In the genomic region with DNA sequence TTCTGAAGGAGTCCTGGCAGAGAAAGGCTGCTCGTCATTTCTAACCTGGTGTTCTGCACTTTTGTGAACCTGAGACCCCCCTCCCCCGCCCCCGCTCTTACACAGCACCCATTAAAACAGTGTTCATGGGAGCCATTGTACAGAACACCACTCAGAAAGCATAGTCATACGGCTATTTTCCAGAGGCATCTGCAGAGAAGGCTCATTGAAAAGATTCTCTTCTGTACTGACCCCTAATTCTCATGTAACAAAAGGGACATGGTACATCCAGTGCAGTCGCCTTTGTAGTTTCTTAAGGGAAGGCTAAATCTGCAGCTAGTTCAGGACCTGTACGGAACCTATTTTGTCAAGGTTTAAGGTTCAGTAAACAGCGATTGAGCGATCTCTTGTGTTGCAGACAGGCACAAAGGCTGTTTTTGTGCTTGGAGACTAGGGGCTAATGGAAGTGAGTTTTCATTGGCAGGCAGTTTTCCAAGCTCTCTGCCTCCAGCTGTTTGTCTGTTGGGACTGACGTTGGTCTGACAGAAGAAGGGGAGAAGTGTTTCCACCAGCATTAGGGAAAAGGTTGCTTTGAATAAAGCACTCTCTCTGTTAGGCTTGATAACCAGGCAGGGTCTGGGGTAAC, we compare ENCODE assay signal across 14 mouse cellular contexts.
DNase-seq lines count a peak whose midpoint lies in the region; ATAC-seq lines count a peak whose summit lies in the region.
"Had no signal": no experiment of that assay in that cellular context is flagged by ENCODE, and none has a peak within 500 bp of the region (broad histone marks: within the 10 kb centered on the region; RNA-seq: fewer than 3 reads in every experiment).

No protein-coding gene starts in this region.

- H3K27ac ChIP-seq in embryonic facial prominence, embryonic 11.5 days (replicated peaks; ENCODE audit: low read depth, low read length) = no peak overlapping the region
- no peak overlapping the region for H3K27ac ChIP-seq in embryonic facial prominence, embryonic 10.5 days (replicated peaks)
- H3K27ac ChIP-seq in hindbrain, embryonic 13.5 days = peak overlapping the region; percentile 32
- peak overlapping the region; percentile 2 for H3K27ac ChIP-seq in midbrain, embryonic 14.5 days (replicated peaks; ENCODE audit: low read depth, low read length)
- H3K27ac ChIP-seq: limb, embryonic 15.5 days had no signal

- DNase-seq in embryonic facial prominence, embryonic 11.5 days (ENCODE audit: low spot score) = peak; percentile 29
- DNase-seq in embryonic facial prominence, embryonic 10.5 days (ENCODE audit: low spot score) = no peak
- DNase-seq in embryo, embryonic 10.5 days (ENCODE audit: low spot score) = peak; percentile 49
- DNase-seq in midbrain, embryonic 14.5 days = peak; percentile 63
- no peak for DNase-seq in cerebellum, adult 11 months
- DNase-seq in spleen, postnatal 4 days (ENCODE audit: low spot score in 2 of 2) = no peak
- DNase-seq in cerebellum, adult 8-10 months = no peak
- DNase-seq: heart, postnatal 4 days; kidney, postnatal 10 days; lung, postnatal 14 days; thymus, postnatal 4 days had no signal

- H3K4me2 ChIP-seq in embryonic facial prominence, embryonic 11.5 days (ENCODE audit: low read depth, low read length) = no peak overlapping the region
- peak overlapping the region; percentile 24 for H3K4me2 ChIP-seq in hindbrain, embryonic 13.5 days
- H3K4me2 ChIP-seq in midbrain, embryonic 14.5 days (ENCODE audit: low read length) = peak overlapping the region; percentile 13; the same call in 1 of the 2 replicates
- H3K4me2 ChIP-seq: limb, embryonic 15.5 days had no signal

- no peaks in the 10 kb centered on the region for H3K9me3 ChIP-seq in embryonic facial prominence, embryonic 11.5 days (replicated peaks; ENCODE audit: control insufficient read depth, low read length)
- no peaks in the 10 kb centered on the region for H3K9me3 ChIP-seq in embryonic facial prominence, embryonic 10.5 days
- no peaks in the 10 kb centered on the region for H3K9me3 ChIP-seq in hindbrain, embryonic 13.5 days
- no peaks in the 10 kb centered on the region for H3K9me3 ChIP-seq in midbrain, embryonic 14.5 days (ENCODE audit: control insufficient read depth, low read length)
- H3K9me3 ChIP-seq: limb, embryonic 15.5 days had no signal

- no peaks in the 10 kb centered on the region for H3K4me1 ChIP-seq in embryonic facial prominence, embryonic 11.5 days (ENCODE audit: control insufficient read depth, insufficient read depth, low read length)
- peaks cover 7% of the 10 kb centered on the region; the same call in 1 of the 2 replicates for H3K4me1 ChIP-seq in embryonic facial prominence, embryonic 10.5 days
- H3K4me1 ChIP-seq in hindbrain, embryonic 13.5 days (replicated peaks) = peaks cover 10% of the 10 kb centered on the region
- peaks cover 8% of the 10 kb centered on the region; the same call in 1 of the 2 replicates for H3K4me1 ChIP-seq in midbrain, embryonic 14.5 days (ENCODE audit: control insufficient read depth, insufficient read depth, low read length)
- H3K4me1 ChIP-seq: limb, embryonic 15.5 days had no signal

- 27% methylated on average over 9 of the region's 9 CpGs for WGBS in embryonic facial prominence, embryonic 11.5 days
- 29% methylated on average over 9 of the region's 9 CpGs for WGBS in embryonic facial prominence, embryonic 10.5 days
- WGBS in hindbrain, embryonic 13.5 days = 25% methylated on average over 9 of the region's 9 CpGs
- WGBS in midbrain, embryonic 14.5 days = 26% methylated on average over 9 of the region's 9 CpGs

- ATAC-seq in embryonic facial prominence, embryonic 11.5 days (replicated peaks; ENCODE audit: insufficient number of reproducible peaks, low FRiP score, low TSS enrichment, low read depth) = no peak
- ATAC-seq in hindbrain, embryonic 13.5 days (ENCODE audit: low FRiP score) = no peak
- no peak for ATAC-seq in midbrain, embryonic 14.5 days (ENCODE audit: low FRiP score, low TSS enrichment)
- ATAC-seq: activated CD4-positive, CD25-positive, alpha-beta regulatory T cell, adult 4 months had no signal

- H3K4me3 ChIP-seq in embryonic facial prominence, embryonic 11.5 days (ENCODE audit: low read depth, low read length) = no peak overlapping the region
- no peak overlapping the region for H3K4me3 ChIP-seq in embryonic facial prominence, embryonic 10.5 days
- H3K4me3 ChIP-seq in hindbrain, embryonic 13.5 days = no peak overlapping the region
- no peak overlapping the region for H3K4me3 ChIP-seq in midbrain, embryonic 14.5 days (replicated peaks; ENCODE audit: low read depth, low read length)
- H3K4me3 ChIP-seq: limb, embryonic 15.5 days had no signal

- H3K27me3 ChIP-seq in embryonic facial prominence, embryonic 11.5 days (ENCODE audit: control insufficient read depth, insufficient read depth, low read length) = no peaks in the 10 kb centered on the region
- 0 out of 2 replicates have a peak, but pooled peaks cover 4% of the 10 kb centered on the region for H3K27me3 ChIP-seq in embryonic facial prominence, embryonic 10.5 days (replicated peaks; ENCODE audit: low read depth, poor library complexity, severe bottlenecking)
- no peaks in the 10 kb centered on the region for H3K27me3 ChIP-seq in hindbrain, embryonic 13.5 days
- H3K27me3 ChIP-seq in midbrain, embryonic 14.5 days (ENCODE audit: control insufficient read depth, insufficient read depth, low read length) = no peaks in the 10 kb centered on the region
- H3K27me3 ChIP-seq: limb, embryonic 15.5 days had no signal

- no peak overlapping the region for H3K9ac ChIP-seq in embryonic facial prominence, embryonic 11.5 days (replicated peaks; ENCODE audit: low read length)
- 0 out of 2 replicates have a peak overlapping the region, but pooled peaks have one; percentile 20 for H3K9ac ChIP-seq in hindbrain, embryonic 13.5 days
- no peak overlapping the region for H3K9ac ChIP-seq in midbrain, embryonic 14.5 days (replicated peaks; ENCODE audit: low read length)
- H3K9ac ChIP-seq: limb, embryonic 15.5 days had no signal

- H3K36me3 ChIP-seq in embryonic facial prominence, embryonic 11.5 days (replicated peaks; ENCODE audit: control insufficient read depth, insufficient read depth, low read depth, low read length) = no peaks in the 10 kb centered on the region
- H3K36me3 ChIP-seq in embryonic facial prominence, embryonic 10.5 days (replicated peaks) = no peaks in the 10 kb centered on the region
- no peaks in the 10 kb centered on the region for H3K36me3 ChIP-seq in hindbrain, embryonic 13.5 days
- no peaks in the 10 kb centered on the region for H3K36me3 ChIP-seq in midbrain, embryonic 14.5 days (ENCODE audit: control insufficient read depth, insufficient read depth, low read length)
- H3K36me3 ChIP-seq: limb, embryonic 15.5 days had no signal

Comparison
In these comparisons a context has a peak if more than half of its experiments do, and no peak if none do; other contexts are left out.
1. DNase-seq: peak in embryonic facial prominence, embryonic 11.5 days (single experiment), embryo, embryonic 10.5 days (single experiment) and midbrain, embryonic 14.5 days (single experiment); none in embryonic facial prominence, embryonic 10.5 days (single experiment), cerebellum, adult 11 months (single experiment), spleen, postnatal 4 days (0 of 2) and cerebellum, adult 8-10 months (single experiment).
2. H3K27ac ChIP-seq: peak in hindbrain, embryonic 13.5 days (single experiment) and midbrain, embryonic 14.5 days (single experiment); none in embryonic facial prominence, embryonic 11.5 days (single experiment) and embryonic facial prominence, embryonic 10.5 days (single experiment).